Mouse (Mus musculus): Measurements from ENCODE around the gene Fndc7. TPM values are rescaled to one million over a fixed set of nuclear protein-coding genes. Genes with fewer than 3 reads are reported as not detected.

The Fndc7 gene
- 0.47 and 0.74 TPM in 2 replicates for total RNA-seq (2017)

DNA sequence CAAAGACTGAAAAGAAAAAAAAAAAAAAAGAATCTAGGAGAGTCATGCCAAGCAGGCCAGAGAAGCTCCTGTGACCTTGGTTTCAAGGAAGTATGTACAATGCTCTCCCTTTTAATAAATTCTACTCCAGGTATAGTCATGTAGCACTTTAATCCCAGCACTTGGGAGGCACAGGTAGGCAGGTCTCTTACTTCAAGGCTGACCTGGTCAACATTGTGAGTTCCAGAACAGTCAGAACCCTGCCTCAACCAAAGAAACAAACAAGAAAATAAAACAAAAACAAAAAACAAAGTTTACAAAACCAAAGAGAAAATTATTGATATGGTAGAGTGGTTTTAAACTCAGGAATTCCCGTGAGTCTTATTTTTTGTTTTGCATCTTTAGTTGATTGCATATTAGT is at the start of gene Fndc7:
TSS of gene Fndc7 (minus strand) at position 101 of the 400 bp plus-strand sequence.
- no peak for ATAC-seq (ENCODE audit: extremely low read depth, insufficient number of reproducible peaks, low FRiP score, poor library complexity, severe bottlenecking)

DNA sequence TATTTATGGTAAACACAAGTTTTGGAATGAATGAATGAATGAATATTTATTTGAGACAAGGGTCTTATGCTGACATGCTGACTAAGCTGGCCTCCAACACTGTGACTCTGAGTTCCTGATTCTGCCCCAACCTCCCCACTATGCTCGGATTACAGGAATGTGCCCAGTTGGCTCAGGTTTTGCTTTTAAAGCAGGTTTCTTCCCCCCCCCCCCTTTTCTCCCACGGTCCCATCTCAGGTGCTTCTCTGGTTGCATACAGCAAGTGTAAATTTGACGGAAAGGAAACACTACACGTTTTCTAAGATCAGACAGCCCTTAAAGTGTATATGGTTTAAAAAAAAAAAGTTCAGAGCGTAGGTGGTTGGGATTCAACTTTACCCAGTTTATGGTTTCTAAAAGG is 49.8 kb upstream of the Fndc7 start, which contains the start of gene Henmt1:
TSS of gene Henmt1 (plus strand) at position 301 of the 400 bp plus-strand sequence.
- ATAC-seq (ENCODE audit: extremely low read depth, insufficient number of reproducible peaks, low FRiP score, poor library complexity, severe bottlenecking): no peak

DNA sequence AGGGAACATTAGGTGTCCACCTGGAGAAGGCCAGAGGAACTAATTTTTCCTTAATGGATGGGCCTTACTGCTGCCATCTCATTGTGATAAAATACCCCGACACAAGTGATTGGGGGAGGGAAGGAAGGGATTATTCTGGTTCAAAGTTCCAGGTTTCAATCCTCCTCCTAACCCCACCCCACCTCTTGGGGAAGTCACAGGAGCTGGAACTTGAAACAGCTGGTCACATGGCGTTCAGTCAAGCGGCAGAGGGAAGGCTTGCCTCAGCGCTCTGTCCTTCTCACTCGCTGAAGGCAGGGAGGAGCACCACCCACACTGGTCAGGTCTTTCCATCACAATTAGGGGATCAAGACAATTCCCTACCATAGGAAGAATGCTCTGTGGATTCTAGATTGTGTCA is 48.9 kb upstream of the Fndc7 start:
- no peak for ATAC-seq (ENCODE audit: extremely low read depth, insufficient number of reproducible peaks, low FRiP score, poor library complexity, severe bottlenecking)

DNA sequence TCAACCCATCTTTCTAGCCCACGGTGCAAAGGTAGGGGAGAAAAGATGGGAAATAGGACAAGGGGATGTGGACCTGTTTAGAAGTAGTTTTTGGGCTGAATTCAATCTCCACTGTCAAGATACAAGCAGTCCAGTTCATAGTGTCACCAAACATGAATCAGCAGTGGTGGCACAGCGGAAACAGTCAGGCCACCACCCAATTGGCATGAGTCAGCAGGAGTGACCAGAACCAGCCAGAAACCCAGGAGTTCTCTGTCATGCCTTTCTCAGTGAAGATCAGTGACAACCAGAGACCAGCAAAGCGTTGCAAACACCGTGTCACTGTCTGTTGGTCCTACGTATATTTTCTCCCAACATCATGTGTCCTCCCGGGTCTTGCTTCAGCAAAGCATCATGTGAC is 43.7 kb upstream of the Fndc7 start:
- no peak for ATAC-seq (ENCODE audit: extremely low read depth, insufficient number of reproducible peaks, low FRiP score, poor library complexity, severe bottlenecking)

DNA sequence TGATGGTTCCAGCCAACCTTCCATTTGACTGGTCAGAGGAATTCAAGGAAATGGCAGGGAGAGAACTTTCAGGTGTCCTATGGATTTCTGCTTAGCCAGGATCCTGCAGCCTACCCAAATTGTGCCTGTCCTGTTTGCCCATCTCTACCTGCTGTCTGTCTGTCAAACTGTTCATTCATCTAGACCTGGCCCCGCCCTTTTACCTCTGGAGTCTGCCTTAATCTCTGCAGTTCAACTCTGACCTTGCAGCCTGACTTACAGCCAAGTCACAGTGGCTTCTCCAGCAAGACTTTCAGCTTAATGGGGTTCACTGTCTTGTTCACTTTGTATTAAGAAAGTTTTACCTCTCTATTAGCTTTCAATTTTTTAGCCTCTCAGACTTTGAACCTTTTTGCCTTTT is 36.5 kb upstream of the Fndc7 start:
- no peak for ATAC-seq (ENCODE audit: extremely low read depth, insufficient number of reproducible peaks, low FRiP score, poor library complexity, severe bottlenecking)

DNA sequence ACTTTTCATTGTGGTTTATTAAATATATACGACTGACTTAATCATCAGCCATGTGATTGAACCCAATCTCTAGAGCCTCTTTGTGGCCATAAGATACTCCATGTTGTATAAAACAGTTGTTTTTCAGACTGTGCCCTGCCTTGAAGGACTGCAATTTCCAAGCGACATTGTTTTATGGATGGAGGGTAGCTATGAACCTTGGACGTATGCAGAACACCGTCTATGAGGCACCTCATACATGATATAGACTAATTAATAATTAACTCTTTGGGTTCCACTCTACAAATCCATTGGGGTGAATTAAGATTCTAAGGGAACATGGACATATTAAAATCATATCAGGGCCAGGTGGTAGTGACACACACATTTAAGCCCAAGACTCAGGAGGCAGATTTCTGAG is 35.9 kb upstream of the Fndc7 start:
- ATAC-seq (ENCODE audit: extremely low read depth, insufficient number of reproducible peaks, low FRiP score, poor library complexity, severe bottlenecking): no peak

DNA sequence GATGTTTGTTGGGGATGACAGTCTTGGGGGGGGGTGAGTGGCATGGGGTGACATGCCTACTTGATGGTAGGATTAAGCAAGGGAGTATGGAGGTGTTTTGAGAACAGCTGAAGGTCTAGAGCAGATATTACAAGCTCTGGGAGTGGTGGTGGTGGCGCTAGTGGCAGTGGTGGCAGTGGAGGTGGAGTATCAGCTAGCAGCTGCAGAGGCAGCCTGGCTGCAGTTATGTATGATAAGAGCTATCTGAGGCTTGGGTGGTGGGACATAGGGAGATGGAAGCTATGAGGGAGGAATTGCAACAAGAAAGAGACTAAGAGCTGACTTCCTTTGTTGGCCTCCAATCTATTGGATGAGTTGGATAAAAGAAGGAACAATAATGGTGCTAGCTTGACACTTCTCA is 32.0 kb upstream of the Fndc7 start:
- no peak for ATAC-seq (ENCODE audit: extremely low read depth, insufficient number of reproducible peaks, low FRiP score, poor library complexity, severe bottlenecking)

DNA sequence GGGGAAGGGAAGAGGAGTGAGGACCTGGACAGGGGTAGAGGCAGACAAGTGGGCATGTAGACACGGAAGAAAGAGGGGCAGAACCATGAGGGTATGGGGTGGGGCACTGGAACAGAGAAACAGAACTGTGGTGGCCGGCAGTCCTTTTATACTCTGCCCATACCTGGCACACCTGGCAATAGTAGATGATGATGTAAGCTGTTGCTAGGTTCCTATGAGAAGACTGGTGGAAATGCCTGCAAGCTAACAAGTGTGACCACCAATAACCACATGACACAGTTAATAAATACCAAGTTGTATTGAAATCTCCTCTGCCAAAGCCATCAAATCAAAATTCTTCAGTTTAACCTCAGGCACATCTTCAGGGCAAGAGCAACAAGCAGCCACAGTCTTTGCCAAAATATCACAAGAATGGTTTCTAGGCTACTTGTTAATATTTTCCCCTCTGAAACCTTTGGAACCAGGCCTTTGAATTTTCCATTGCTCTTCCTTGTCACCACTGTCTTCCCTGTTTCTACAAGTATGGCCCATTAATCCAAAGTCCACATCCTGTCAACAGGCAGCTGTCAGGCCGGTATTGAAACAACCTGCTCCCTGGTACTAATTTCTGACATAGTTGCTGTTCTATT is 30.7 kb upstream of the Fndc7 start:
- no peak for ATAC-seq (ENCODE audit: extremely low read depth, insufficient number of reproducible peaks, low FRiP score, poor library complexity, severe bottlenecking)

DNA sequence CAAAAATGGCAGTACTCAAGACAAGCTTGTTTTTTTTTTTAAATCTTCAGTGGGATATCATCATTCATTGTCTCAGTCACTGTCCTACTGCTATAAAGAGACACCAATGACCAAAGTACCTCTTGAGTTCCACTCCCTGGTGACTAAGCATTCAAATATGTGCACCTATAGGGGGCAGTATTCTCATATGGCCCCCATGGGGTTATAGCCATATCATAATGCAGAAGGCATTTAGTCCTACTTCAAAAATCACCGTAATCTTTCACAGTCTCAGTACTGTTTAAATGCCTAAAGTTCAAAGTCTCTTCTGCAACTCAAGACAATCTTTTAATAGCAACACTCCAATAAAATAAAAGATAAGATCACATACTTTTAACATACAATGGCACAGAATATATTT is 29.0 kb upstream of the Fndc7 start:
- ATAC-seq (ENCODE audit: extremely low read depth, insufficient number of reproducible peaks, low FRiP score, poor library complexity, severe bottlenecking): no peak

DNA sequence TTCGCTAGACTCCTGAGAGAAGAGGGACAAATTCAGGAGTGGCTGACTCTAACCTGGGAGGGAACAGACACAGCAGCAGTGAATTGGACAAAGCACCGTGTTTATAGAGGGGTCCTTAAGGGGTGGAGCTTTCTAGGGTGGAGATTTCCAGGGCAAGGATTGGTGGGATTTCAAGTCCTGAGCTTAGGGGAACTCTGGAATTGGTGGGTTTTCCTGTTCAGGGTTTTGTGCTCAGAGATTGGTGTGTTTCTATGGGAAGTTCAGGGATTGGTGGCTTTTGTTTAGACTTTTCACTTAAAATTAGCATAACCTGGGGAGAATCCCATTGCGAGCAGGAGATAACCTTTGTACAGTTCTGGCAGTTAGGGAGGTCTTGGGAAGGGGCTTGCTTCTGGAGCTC is 28.2 kb upstream of the Fndc7 start:
- ATAC-seq (ENCODE audit: extremely low read depth, insufficient number of reproducible peaks, low FRiP score, poor library complexity, severe bottlenecking): no peak

DNA sequence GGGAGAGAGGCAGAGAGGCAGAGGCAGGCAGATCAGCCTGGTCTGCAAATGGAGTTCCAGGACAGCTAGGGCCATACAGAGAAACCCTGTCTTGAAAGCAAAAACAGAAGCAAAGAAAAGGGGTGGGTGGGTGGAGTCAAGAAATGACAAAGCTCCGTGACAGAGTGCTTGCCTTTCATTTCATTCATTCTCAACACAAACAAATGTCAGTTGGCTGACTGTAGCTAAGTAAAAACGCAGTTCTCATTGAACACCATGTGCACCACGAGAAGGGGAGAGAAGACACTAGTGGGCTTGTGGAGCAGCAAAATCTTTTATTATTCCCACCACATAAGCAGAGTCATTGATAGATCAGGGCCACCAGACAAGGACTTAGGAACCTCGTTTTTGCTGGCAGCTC is 27.0 kb upstream of the Fndc7 start:
- no peak for ATAC-seq (ENCODE audit: extremely low read depth, insufficient number of reproducible peaks, low FRiP score, poor library complexity, severe bottlenecking)

DNA sequence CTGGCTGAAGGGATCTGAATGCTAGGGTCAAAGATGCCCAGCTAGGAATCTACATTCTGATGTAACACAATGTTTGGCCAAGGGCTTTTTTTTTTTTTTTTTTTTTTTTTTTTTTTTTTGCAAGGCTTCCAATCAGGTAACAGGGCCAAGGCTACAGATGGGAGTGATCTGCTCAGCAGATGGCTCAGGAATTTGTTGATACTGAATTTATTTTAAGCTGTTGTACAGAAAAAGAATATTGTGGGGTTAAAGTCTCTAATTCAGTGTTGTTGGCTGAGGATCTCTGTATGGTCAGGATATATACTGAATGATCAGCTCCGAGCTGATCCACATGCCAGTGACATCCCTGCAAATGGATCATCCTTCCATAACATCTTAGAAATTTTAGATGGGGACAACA is 26.2 kb upstream of the Fndc7 start:
- ATAC-seq (ENCODE audit: extremely low read depth, insufficient number of reproducible peaks, low FRiP score, poor library complexity, severe bottlenecking): no peak

DNA sequence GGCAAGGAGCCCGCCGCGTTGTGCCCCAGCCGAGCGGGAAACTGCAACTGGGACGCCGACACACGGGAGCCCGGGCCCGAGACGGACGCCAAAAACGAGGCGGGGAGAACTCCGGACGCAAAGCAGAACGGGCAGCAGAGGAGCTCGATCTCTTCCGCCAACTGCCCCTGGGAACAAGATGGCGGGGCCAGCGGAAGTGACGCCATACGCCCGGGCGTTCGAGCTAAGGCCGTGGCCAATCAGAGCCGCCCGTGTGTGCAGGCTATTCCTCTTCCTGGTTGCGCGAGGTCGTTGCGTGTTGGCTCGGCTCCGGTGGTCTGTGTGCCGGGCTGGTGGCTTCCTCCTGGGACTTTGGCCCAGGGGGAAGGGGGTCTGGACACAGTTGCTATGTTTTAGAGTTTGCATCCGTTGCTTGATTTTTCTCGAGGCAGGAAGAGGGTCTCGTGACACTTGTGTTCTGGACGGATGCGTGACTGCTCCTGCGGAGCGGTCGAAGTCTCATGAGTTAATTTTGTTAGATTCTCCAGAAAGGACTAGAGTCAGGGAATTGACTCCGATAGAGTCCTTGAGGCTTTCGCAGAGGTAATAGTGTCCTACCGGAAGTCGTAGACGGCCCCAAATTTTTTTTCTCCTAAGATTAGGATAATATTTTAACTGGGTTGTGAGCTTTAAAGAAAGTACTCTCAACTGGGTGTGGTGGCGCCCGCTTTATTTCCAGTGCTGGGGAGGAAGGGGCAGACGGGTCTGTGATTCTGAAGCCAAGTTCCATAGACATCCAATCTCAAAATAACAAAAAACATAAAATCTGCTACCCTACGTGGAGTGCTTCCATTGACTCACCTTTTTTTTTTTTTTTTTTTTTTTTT is 22.0 kb upstream of the Fndc7 start, which contains the start of gene Prpf38b:
TSS of gene Prpf38b (minus strand) at position 180 of the 866 bp plus-strand sequence.
- ATAC-seq (ENCODE audit: extremely low read depth, insufficient number of reproducible peaks, low FRiP score, poor library complexity, severe bottlenecking): peak; percentile 92

DNA sequence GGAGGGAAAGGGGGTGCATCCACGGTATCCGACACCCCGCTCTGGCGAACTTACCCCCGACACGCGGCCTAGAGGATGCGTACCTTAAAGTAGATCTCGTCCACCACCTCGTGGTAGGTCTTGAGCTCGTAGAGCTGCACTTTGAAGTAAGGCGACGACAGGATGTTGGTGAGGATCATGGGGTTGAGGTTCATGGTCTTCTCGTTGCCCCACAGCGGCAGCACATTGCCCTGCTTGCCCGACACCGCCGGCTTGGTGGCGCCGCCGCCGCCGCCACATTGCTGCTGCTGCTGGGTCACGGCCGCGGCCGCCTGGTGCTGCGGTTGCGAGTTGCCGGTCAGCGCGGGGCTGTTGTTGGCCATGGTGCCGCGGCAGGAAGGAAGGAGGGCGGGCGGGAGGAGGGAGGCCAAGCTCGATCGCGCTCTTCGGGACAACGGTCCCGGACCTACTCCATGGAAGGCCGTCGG is 21.3 kb upstream of the Fndc7 start:
- peak; percentile 78 for ATAC-seq (ENCODE audit: extremely low read depth, insufficient number of reproducible peaks, low FRiP score, poor library complexity, severe bottlenecking)

DNA sequence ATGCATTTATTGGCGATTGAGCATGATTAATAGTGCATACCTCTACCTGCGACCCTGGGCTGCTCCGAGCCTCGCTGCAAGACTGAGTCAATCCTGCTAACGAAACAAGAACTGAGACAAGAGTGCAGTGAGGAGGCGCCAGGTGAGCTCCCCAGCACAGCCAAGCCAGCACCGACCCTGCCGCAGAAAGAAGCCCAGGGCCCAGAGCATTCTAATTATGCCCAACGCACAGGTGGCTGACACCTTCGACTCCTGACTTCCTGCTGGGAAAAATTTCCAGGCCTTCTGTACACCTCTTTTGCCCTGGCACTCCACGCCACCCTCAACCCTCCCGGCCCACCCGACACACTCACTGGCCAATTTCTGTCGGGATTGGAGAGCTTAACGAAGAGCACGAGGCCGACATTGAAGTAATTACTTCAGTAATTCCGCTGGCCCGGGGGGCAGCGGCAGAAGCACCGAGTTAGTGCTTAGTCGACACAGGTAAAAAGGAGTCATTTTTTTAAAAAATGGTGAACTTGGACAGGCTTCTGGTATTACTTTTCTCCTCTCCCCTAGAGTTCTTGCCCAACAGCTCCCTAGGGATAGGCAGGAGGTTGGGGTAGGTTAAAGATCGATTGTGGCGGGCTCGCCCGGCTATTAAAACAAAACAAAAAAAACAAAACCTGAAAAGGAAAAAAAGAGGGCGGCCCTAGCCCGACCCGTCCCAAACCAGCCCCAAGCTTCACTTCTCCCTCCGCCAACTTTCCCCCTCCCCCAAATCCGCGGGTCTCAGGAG is 20.7 kb upstream of the Fndc7 start:
- ATAC-seq (ENCODE audit: extremely low read depth, insufficient number of reproducible peaks, low FRiP score, poor library complexity, severe bottlenecking): no peak

DNA sequence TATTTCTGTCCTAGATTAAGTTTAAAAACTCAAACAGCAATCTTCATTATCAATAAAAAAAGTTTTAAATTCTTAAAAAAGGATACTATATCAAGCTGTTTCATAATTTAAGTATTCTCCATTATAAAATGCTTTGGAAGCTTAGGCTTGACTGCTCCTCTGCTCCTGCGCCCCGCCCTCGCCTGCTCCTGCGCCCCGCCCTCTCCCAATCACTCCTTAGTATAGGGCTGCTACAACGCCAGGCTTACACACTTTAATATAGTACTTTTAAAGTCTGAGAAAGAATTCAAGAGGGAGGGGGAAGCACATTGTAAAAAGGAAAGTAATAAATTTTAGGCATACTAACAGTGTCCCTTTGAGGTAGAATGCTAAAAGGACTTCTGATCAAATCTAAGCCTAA is 13.1 kb upstream of the Fndc7 start:
- no peak for ATAC-seq (ENCODE audit: extremely low read depth, insufficient number of reproducible peaks, low FRiP score, poor library complexity, severe bottlenecking)

DNA sequence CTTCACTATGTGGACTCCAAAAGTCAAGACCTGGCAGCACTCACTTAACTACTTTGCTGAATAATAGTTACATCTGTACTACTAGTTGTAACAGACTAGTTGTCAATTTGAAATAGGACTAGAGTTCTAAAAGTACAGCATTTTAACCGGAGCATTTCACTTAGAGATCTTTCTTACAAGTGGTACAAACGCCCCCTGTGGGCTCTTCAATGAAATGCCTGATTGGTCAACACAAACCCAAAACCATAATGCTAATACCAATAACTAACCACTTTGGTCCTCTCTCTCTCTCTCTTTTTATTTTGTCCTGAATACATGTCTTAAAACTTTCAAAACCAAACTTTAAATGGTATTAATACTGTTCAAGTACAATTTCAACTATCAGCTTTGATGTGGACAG is 12.2 kb upstream of the Fndc7 start:
- peak; percentile 31 for ATAC-seq (ENCODE audit: extremely low read depth, insufficient number of reproducible peaks, low FRiP score, poor library complexity, severe bottlenecking)

DNA sequence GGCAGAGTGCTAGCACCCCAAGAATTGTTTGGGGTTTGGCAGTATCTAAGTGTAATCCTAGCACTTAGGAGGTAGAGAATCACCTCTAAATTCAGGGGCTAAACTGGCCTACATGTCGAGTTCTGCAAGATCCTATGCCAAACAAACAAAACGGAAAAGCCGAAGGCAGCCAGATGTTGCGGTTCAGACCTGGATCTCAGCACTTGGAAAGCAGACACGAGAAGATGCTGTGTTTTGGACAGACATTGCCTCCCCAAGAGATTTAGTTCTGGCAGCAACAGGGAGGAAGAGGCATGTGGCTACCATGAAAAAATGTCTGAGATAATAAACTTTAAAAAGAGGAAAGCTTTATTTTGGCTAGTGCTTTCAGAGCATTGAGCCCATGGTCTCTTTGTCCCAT is 10.9 kb upstream of the Fndc7 start:
- no peak for ATAC-seq (ENCODE audit: extremely low read depth, insufficient number of reproducible peaks, low FRiP score, poor library complexity, severe bottlenecking)

DNA sequence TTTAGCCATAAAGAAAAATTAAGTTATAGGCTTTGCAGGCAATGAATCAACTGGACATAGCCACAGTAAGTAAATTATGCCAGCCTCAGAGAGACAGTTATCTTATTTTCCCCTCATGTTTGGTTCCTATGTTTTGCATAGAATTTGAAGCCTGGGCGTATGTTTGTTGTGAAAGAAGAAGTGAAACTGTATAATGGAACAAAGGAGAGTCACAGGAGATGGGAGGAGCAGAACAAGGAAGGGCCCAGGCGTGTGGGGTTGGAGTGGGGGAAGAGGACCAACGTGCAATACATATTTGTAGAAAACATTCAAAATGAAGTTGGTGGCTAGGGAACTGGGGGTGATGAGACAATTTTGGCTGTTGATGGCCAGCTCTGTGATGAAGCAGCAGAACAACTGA is 10.3 kb upstream of the Fndc7 start:
- ATAC-seq (ENCODE audit: extremely low read depth, insufficient number of reproducible peaks, low FRiP score, poor library complexity, severe bottlenecking): peak; percentile 91

DNA sequence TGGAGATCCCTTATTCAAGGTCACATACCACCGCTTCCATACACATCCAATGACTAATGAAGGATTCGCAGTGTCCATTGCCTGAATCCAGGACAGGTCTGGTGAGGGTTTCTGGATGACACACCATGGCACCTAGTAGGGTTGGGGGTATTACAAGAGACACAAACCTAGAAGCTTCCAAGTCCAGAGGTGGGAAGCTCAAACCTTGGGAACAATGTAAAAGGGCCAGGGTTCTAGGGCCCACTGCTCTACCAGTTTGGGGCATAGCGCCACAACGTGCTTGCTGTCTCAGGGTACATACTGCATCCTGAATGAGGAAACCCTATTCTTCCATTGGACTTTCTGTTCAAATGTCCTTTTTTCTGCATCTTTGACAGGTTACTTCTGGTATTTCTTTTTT is 8.8 kb upstream of the Fndc7 start:
- ATAC-seq (ENCODE audit: extremely low read depth, insufficient number of reproducible peaks, low FRiP score, poor library complexity, severe bottlenecking): no peak
